Mouse (Mus musculus) kidney, adult 2 months (tissue): ENCODE measurements around the gene Cnot6.

Experiments used
- CTCF ChIP-seq: fragments of 200-500 bp; conservative IDR thresholded peaks from 2 replicates; pipeline ENCODE4 v1.5.1; 2011; ENCODE audit warnings: low read depth, mild to moderate bottlenecking, control low read depth, low read length, moderate library complexity, mixed read lengths; ENCODE audit not compliant: insufficient read depth, insufficient read length
- POLR2A ChIP-seq: fragments of 200-500 bp; IDR thresholded peaks from one replicate; pipeline ENCODE4 v1.6.1; 2011; ENCODE audit warnings: low read depth, low read length, control low read depth

- TF ChIP-seq POLR2A, result no peak
- no peak for TF ChIP-seq CTCF
These were observed 45.6 kb upstream of the Cnot6 start for GRCm38 (mm10) chr11:49758096-49758495.
